Mouse (Mus musculus) CD4-positive, CD25-positive, alpha-beta regulatory T cell (primary cell): ENCODE measurements around the gene Cytl1. TPM values are rescaled to one million over a fixed set of nuclear protein-coding genes. Genes with fewer than 3 reads are reported as not detected.

Source experiments
- polyA plus RNA-seq: library from polyadenylated mRNA; unstranded; fragments of 100-300 nt; shearing (Covaris generic); gene quantifications from one replicate; pipeline ENCODE4 v1.2.1, GENCODE M21; 2017

Cytl1 gene
- polyA plus RNA-seq = not detected

GRCm38 (mm10) chr5:37735224-37735623 lies at the start of gene Cytl1:
Gene Cytl1, plus strand, starts transcription at chr5:37735519.

GRCm38 (mm10) chr5:37716505-37717372 lies 18.6 kb upstream of the Cytl1 start, which contains the start of gene Stk32b:
Gene Stk32b, minus strand, starts transcription at chr5:37717171.

Other genes with a start within 250 kb of the Cytl1 start
- not detected for gene Stk32b, start 18.3 kb upstream of the Cytl1 start, polyA plus RNA-seq
- not detected for gene Msx1, start 89.1 kb downstream of the Cytl1 start, polyA plus RNA-seq